Mouse (Mus musculus): Measurements from ENCODE around the gene Kcnh1. TPM values are rescaled to one million over a fixed set of nuclear protein-coding genes. Genes with fewer than 3 reads are reported as not detected.

The Kcnh1 gene
- polyA plus RNA-seq, 1 experiment from 2014 or later, result 0.27 TPM

- Histone ChIP-seq H3K9me3 (ENCODE audit: control insufficient read depth, low read length) (no peaks in the 10 kb centered on the region), H3K27ac (replicated peaks) (no peak overlapping the region), H3K4me3 (ENCODE audit: low read depth, low read length) (no peak overlapping the region), H3K9ac (ENCODE audit: low read length) (no peak overlapping the region), H3K4me2 (replicated peaks; ENCODE audit: low read depth) (no peak overlapping the region), H3K27me3 (ENCODE audit: control insufficient read depth, insufficient read depth, low read length) (no peaks in the 10 kb centered on the region), H3K4me1 (replicated peaks; ENCODE audit: control insufficient read depth, insufficient read depth) (no peaks in the 10 kb centered on the region), H3K36me3 (ENCODE audit: control insufficient read depth, insufficient read depth, low read length) (no peaks in the 10 kb centered on the region)
- DNase-seq (ENCODE audit: low spot score) (no peak), ATAC-seq (ENCODE audit: low FRiP score, low TSS enrichment) (0 out of 2 replicates have a peak, but pooled peaks have one; percentile 2)
- TF ChIP-seq CTCF (IDR thresholded peaks at IDR 0.05; ENCODE audit: low read depth) (no peak), EP300 (optimal IDR thresholded peaks at IDR 0.05) (no peak)
- 82% methylated on average over 8 of the region's 8 CpGs for WGBS
These were observed 212.5 kb downstream of the Kcnh1 start for GRCm38 (mm10) chr1:192402911-192403704.

GRCm38 (mm10) chr1:192405136-192405535 lies 214.6 kb downstream of the Kcnh1 start:
- TF ChIP-seq EP300 (optimal IDR thresholded peaks at IDR 0.05) (no peak), CTCF (IDR thresholded peaks at IDR 0.05; ENCODE audit: low read depth) (no peak)
- ATAC-seq (ENCODE audit: low FRiP score, low TSS enrichment) (no peak), DNase-seq (ENCODE audit: low spot score) (no peak)
- Histone ChIP-seq H3K4me3 (ENCODE audit: low read depth, low read length) (no peak overlapping the region), H3K4me1 (replicated peaks; ENCODE audit: control insufficient read depth, insufficient read depth) (no peaks in the 10 kb centered on the region), H3K9me3 (ENCODE audit: control insufficient read depth, low read length) (no peaks in the 10 kb centered on the region), H3K27me3 (ENCODE audit: control insufficient read depth, insufficient read depth, low read length) (no peaks in the 10 kb centered on the region), H3K36me3 (ENCODE audit: control insufficient read depth, insufficient read depth, low read length) (no peaks in the 10 kb centered on the region), H3K27ac (replicated peaks) (no peak overlapping the region), H3K9ac (ENCODE audit: low read length) (no peak overlapping the region), H3K4me2 (replicated peaks; ENCODE audit: low read depth) (no peak overlapping the region)
- WGBS, result 86% methylated on average over 4 of the region's 4 CpGs

GRCm38 (mm10) chr1:192406589-192406988 lies 216.0 kb downstream of the Kcnh1 start:
- H3K9me3 ChIP-seq (ENCODE audit: control insufficient read depth, low read length), result no peaks in the 10 kb centered on the region
- TF ChIP-seq EP300 (optimal IDR thresholded peaks at IDR 0.05) (no peak), CTCF (IDR thresholded peaks at IDR 0.05; ENCODE audit: low read depth) (no peak)
- H3K4me1 ChIP-seq (replicated peaks; ENCODE audit: control insufficient read depth, insufficient read depth), result no peaks in the 10 kb centered on the region
- no peak overlapping the region for H3K27ac ChIP-seq (replicated peaks)
- DNase-seq (ENCODE audit: low spot score), result no peak
- ATAC-seq (ENCODE audit: low FRiP score, low TSS enrichment), result no peak
- H3K27me3 ChIP-seq (ENCODE audit: control insufficient read depth, insufficient read depth, low read length), result no peaks in the 10 kb centered on the region
- H3K9ac ChIP-seq (ENCODE audit: low read length), result no peak overlapping the region
- no peak overlapping the region for H3K4me2 ChIP-seq (replicated peaks; ENCODE audit: low read depth)
- 85% methylated on average over 5 of the region's 5 CpGs for WGBS
- no peaks in the 10 kb centered on the region for H3K36me3 ChIP-seq (ENCODE audit: control insufficient read depth, insufficient read depth, low read length)
- no peak overlapping the region for H3K4me3 ChIP-seq (ENCODE audit: low read depth, low read length)

- no peak overlapping the region for H3K4me3 ChIP-seq (ENCODE audit: low read depth, low read length)
- no peak overlapping the region for H3K9ac ChIP-seq (ENCODE audit: low read length)
- no peaks in the 10 kb centered on the region for H3K9me3 ChIP-seq (ENCODE audit: control insufficient read depth, low read length)
- H3K4me1 ChIP-seq (replicated peaks; ENCODE audit: control insufficient read depth, insufficient read depth), result no peaks in the 10 kb centered on the region
- WGBS, result 39% methylated on average over 3 of the region's 3 CpGs
- H3K36me3 ChIP-seq (ENCODE audit: control insufficient read depth, insufficient read depth, low read length), result no peaks in the 10 kb centered on the region
- ATAC-seq (ENCODE audit: low FRiP score, low TSS enrichment), result no peak
- no peak for DNase-seq (ENCODE audit: low spot score)
- no peak overlapping the region for H3K27ac ChIP-seq (replicated peaks)
- no peaks in the 10 kb centered on the region for H3K27me3 ChIP-seq (ENCODE audit: control insufficient read depth, insufficient read depth, low read length)
- TF ChIP-seq EP300 (optimal IDR thresholded peaks at IDR 0.05), result no peak
- TF ChIP-seq CTCF (IDR thresholded peaks at IDR 0.05; ENCODE audit: low read depth), result no peak
- no peak overlapping the region for H3K4me2 ChIP-seq (replicated peaks; ENCODE audit: low read depth)
These were observed 225.2 kb downstream of the Kcnh1 start for GRCm38 (mm10) chr1:192415813-192416212.

- H3K4me1 ChIP-seq (replicated peaks; ENCODE audit: control insufficient read depth, insufficient read depth), result no peaks in the 10 kb centered on the region
- H3K9me3 ChIP-seq (ENCODE audit: control insufficient read depth, low read length), result no peaks in the 10 kb centered on the region
- no peak overlapping the region for H3K27ac ChIP-seq (replicated peaks)
- no peak for DNase-seq (ENCODE audit: low spot score)
- WGBS, result 85% methylated on average over 9 of the region's 9 CpGs
- no peak for ATAC-seq (ENCODE audit: low FRiP score, low TSS enrichment)
- no peak overlapping the region for H3K9ac ChIP-seq (ENCODE audit: low read length)
- no peak overlapping the region for H3K4me3 ChIP-seq (ENCODE audit: low read depth, low read length)
- no peaks in the 10 kb centered on the region for H3K36me3 ChIP-seq (ENCODE audit: control insufficient read depth, insufficient read depth, low read length)
- no peak overlapping the region for H3K4me2 ChIP-seq (replicated peaks; ENCODE audit: low read depth)
- no peaks in the 10 kb centered on the region for H3K27me3 ChIP-seq (ENCODE audit: control insufficient read depth, insufficient read depth, low read length)
- TF ChIP-seq CTCF (IDR thresholded peaks at IDR 0.05; ENCODE audit: low read depth), result no peak
- TF ChIP-seq EP300 (optimal IDR thresholded peaks at IDR 0.05), result no peak
These were observed 225.8 kb downstream of the Kcnh1 start for GRCm38 (mm10) chr1:192416241-192416821.

GRCm38 (mm10) chr1:192419176-192419575 lies 228.6 kb downstream of the Kcnh1 start:
- TF ChIP-seq EP300 (optimal IDR thresholded peaks at IDR 0.05), result no peak
- TF ChIP-seq CTCF (IDR thresholded peaks at IDR 0.05; ENCODE audit: low read depth), result no peak
- Histone ChIP-seq H3K27ac (replicated peaks) (no peak overlapping the region), H3K4me3 (ENCODE audit: low read depth, low read length) (no peak overlapping the region), H3K36me3 (ENCODE audit: control insufficient read depth, insufficient read depth, low read length) (no peaks in the 10 kb centered on the region), H3K27me3 (ENCODE audit: control insufficient read depth, insufficient read depth, low read length) (no peaks in the 10 kb centered on the region), H3K4me2 (replicated peaks; ENCODE audit: low read depth) (no peak overlapping the region), H3K9ac (ENCODE audit: low read length) (no peak overlapping the region), H3K9me3 (ENCODE audit: control insufficient read depth, low read length) (no peaks in the 10 kb centered on the region), H3K4me1 (replicated peaks; ENCODE audit: control insufficient read depth, insufficient read depth) (no peaks in the 10 kb centered on the region)
- ATAC-seq (ENCODE audit: low FRiP score, low TSS enrichment) (no peak), DNase-seq (ENCODE audit: low spot score) (no peak)
- 72% methylated on average over 5 of the region's 5 CpGs for WGBS

Measured in stomach, postnatal 0 days (tissue).